Mouse (Mus musculus): ENCODE results near the gene Gm45194. TPM values are rescaled to one million over a fixed set of nuclear protein-coding genes. Genes with fewer than 3 reads are reported as not detected.

Gm45194 gene
- polyA plus RNA-seq (2015; fragmentation: Nextera tagmentation; extraction: Ambion mirVana) = not detected in 2 replicates

DNA sequence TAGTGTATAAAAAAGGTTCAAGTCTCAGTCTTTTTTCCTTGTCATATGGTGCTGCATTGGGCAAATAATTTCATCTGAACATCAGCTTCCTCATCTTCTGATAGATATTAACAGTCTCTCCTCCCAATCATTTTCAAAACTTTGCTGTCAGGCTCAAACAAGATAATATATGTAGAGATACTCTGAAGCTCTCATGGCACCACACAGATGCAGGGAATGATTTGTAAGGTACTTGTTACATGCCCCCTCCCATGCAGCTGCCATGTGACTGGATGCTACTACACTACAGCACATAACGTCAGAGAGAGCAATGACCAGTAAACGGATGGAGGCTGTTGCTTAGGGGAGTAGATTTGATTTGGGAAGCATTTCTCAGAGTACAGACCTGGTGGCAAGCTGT, at the start of gene Gm45194:
TSS of gene Gm45194 (plus strand) at position 301 of the 400 bp plus-strand sequence.
- DNase-seq (ENCODE audit: low spot score) = no peak

GRCm38 (mm10) chrX:111855878-111856277, 35.3 kb upstream of the Gm45194 start:
- no peak for DNase-seq (ENCODE audit: low spot score)

DNA sequence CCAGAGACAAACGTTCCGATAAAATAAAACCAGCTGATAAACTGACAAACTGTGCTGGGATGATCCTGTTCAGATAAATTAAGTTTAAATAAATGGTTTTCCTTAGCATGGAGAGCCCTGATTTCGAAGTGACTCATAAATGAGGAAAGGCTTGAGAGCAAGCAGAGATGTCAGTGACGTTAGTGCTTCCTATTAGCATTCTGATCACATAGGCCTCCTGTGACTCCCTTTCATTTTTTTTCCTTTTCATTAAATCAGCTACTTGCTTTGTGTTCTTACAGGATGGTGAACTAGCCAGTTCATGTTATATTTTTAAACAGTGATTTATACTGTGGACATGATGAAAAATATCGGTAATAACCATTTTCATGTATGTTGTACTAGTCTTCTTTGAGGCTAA, 9.9 kb upstream of the Gm45194 start:
- DNase-seq (ENCODE audit: low spot score) = no peak

- no peak for DNase-seq (ENCODE audit: low spot score)
Observed at GRCm38 (mm10) chrX:111894321-111895050, 3.3 kb downstream of the Gm45194 start.

GRCm38 (mm10) chrX:111895084-111895779, 4.0 kb downstream of the Gm45194 start:
- no peak for DNase-seq (ENCODE audit: low spot score)

- no peak for DNase-seq (ENCODE audit: low spot score)
Observed at GRCm38 (mm10) chrX:111917422-111917821, 26.2 kb downstream of the Gm45194 start.

GRCm38 (mm10) chrX:111960909-111961308, 69.7 kb downstream of the Gm45194 start:
- no peak for DNase-seq (ENCODE audit: low spot score)

DNA sequence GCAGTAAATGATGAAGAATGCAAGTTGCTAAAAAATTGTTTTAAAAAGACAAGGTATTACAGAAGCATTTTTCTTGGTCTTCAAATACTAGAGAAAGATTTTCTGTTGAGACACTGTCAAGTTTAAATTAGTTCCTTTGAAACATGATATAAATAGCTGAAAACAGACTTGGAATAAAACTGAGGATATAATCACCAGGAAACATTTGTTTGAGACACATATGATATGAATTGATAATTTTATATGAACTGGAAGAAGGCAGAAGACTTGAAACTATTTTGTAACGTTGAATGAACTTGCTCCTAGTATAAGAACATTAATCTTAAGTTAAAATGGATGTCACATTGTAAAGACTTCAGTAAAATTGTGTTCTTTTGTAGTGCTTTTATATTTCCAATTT, 108.5 kb downstream of the Gm45194 start:
- DNase-seq (ENCODE audit: low spot score) = no peak

GRCm38 (mm10) chrX:112010707-112011106, 119.5 kb downstream of the Gm45194 start, which contains the start of gene Tex16:
Gene Tex16, plus strand, starts transcription at chrX:112011007.
- DNase-seq (ENCODE audit: low spot score) = no peak

GRCm38 (mm10) chrX:112238749-112239148, 347.6 kb downstream of the Gm45194 start, which contains the start of gene 4933403O08Rik:
Gene 4933403O08Rik, plus strand, starts transcription at chrX:112239049.
- no peak for DNase-seq (ENCODE audit: low spot score)

DNA sequence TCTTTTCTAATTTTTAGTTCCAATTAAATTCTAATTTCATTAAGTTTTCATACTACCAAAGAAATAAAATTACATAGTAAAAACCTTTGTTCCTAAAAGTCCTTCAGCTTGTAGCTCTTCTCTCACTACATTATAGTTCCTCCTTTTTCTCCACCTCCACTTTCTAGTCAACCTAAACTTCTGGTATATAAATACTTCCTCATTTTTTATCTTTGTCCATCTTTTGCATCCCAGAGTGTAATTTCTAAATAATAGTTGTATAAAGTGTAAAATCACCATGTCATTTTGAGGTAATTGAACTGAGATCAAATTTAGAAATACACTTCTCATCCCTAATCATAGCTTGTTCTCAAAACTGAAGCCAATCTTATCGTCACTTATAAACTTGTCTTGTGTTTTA, 351.7 kb downstream of the Gm45194 start:
- no peak for DNase-seq (ENCODE audit: low spot score)

DNA sequence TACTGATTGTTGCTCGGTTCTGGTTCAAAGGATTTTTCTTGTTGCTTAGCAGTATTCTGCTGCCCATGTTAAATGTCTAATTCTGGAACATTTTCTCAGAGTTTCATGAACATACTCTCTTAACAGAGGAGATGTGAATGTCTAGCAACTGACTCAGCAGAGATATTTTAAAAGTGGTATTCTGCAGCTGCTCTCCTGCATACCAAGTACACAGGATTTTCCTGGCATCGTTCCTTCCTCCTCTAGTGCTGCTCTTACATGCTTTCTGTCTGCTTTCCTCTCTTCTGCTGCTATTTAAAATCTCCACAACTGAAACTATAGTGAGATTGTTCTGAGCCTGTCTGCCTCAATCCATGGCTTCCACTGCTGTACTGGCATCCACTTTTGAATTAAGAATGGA, 364.3 kb downstream of the Gm45194 start:
- no peak for DNase-seq (ENCODE audit: low spot score)

DNA sequence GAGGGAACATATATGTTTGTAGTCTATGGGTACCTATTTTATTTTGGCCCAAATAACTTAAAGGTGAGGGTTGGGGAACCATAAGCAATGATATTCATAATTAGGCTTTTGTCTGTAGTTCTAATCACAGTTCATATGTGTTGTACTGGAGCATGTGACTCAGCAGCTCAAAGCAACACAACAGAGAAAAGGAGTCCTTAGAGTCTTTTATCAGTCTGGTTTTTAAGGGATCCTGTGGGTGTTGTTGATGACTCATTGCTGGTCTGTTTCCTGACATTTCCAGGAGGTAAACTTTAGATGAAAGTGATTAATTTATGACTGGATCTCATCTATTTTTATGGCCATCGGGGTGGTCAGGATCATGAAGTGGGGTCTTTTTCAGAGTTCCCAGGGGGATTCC, 382.4 kb downstream of the Gm45194 start:
- no peak for DNase-seq (ENCODE audit: low spot score)

Other genes starting within 250 kb of the Gm45194 start
- 0.10 and 0.12 TPM in 2 replicates for gene Hdx, start 194.3 kb upstream of the Gm45194 start, polyA plus RNA-seq (2015; fragmentation: Nextera tagmentation; extraction: Ambion mirVana)
- not detected in 2 replicates for gene Tex16, start 119.6 kb downstream of the Gm45194 start, polyA plus RNA-seq (2015; fragmentation: Nextera tagmentation; extraction: Ambion mirVana)